Mouse (Mus musculus): ENCODE measurements around the gene Rps6ka2. TPM values are rescaled to one million over a fixed set of nuclear protein-coding genes. Genes with fewer than 3 reads are reported as not detected.

Gene Rps6ka2
- polyA plus RNA-seq, 1 experiment from 2014 or later = 12.7 TPM

DNA sequence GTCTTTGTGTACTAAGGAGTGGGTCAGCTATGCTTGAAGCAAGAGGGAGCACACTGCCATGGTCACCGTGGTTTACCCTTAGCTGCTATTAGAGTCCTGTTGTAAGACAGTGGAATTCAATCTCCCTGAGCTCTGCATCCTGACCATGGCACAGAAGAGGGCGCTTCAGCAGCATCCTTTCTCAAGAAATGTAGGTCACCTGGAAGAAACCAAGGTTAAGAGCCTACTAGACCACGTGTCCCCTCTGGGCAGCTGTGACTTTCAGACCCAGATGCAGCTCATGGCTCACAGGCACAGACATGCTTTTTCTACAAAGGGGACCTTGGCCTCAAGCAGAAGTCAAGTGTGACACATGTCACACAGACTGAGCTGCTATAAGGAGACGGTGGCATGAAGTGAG lies 27.5 kb upstream of the Rps6ka2 start:
- no peak overlapping the region for H3K27ac ChIP-seq (ENCODE audit: low read depth, low read length)

DNA sequence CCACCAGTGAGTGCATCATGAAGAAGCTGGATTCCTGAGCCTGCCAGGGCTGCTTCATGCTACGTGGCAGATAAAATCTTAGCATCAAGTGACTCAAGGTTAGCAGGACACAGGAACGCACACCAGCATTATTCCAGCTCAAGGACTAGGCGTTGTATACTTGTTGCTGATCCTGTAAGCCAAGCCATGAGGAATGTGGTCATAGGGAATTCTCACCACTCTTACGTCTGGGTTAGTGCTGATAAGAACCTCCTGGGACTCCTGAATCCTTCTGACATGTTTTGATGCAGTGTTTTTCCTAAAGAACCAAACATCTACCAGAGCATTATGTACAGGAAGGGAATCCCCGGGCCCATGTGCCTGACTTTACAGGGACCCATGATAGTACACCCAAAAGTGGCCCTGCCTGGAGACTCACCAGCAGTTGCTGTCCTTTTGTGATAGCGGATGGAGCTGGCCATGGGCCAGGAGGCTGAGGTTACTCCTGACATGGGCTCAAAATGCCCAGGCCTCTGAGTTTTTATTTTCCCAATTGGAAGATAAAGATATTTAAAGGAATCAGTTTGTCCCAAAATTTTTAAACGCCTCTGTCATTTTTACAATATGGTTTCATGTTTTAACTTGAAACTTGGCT lies 25.9 kb upstream of the Rps6ka2 start:
- Histone ChIP-seq H3K4me1 (replicated peaks; ENCODE audit: control insufficient read depth, insufficient read depth, low read length) (no peaks in the 10 kb centered on the region; the same call in 1 of the 2 replicates), H3K4me2 (no peak overlapping the region), H3K9me3 (ENCODE audit: control insufficient read depth, low read length) (no peaks in the 10 kb centered on the region), H3K4me3 (ENCODE audit: low read depth, low read length) (no peak overlapping the region), H3K9ac (ENCODE audit: low read depth, low read length) (no peak overlapping the region), H3K27me3 (replicated peaks; ENCODE audit: control insufficient read depth, insufficient read depth, low read length) (no peaks in the 10 kb centered on the region), H3K36me3 (ENCODE audit: control insufficient read depth, insufficient read depth, low read length) (no peaks in the 10 kb centered on the region), H3K27ac (ENCODE audit: low read depth, low read length) (no peak overlapping the region)
- DNase-seq (ENCODE audit: low spot score) (no peak), ATAC-seq (replicated peaks; ENCODE audit: low FRiP score) (no peak)
- WGBS = 59% methylated on average over 7 of the region's 7 CpGs

More for the DNA sequence above, 27.5 kb upstream of the Rps6ka2 start:
- DNase-seq (ENCODE audit: low spot score) = no peak
- H3K36me3 ChIP-seq (ENCODE audit: control insufficient read depth, insufficient read depth, low read length) = no peaks in the 10 kb centered on the region
- H3K4me2 ChIP-seq = no peak overlapping the region
- H3K4me1 ChIP-seq (replicated peaks; ENCODE audit: control insufficient read depth, insufficient read depth, low read length) = no peaks in the 10 kb centered on the region; the same call in 1 of the 2 replicates
- no peak for ATAC-seq (replicated peaks; ENCODE audit: low FRiP score)
- H3K27me3 ChIP-seq (replicated peaks; ENCODE audit: control insufficient read depth, insufficient read depth, low read length) = no peaks in the 10 kb centered on the region
- H3K9me3 ChIP-seq (ENCODE audit: control insufficient read depth, low read length) = no peaks in the 10 kb centered on the region
- whole genome bisulfite sequencing = 51% methylated on average over 4 of the region's 4 CpGs
- H3K9ac ChIP-seq (ENCODE audit: low read depth, low read length) = no peak overlapping the region
- H3K4me3 ChIP-seq (ENCODE audit: low read depth, low read length) = no peak overlapping the region

DNA sequence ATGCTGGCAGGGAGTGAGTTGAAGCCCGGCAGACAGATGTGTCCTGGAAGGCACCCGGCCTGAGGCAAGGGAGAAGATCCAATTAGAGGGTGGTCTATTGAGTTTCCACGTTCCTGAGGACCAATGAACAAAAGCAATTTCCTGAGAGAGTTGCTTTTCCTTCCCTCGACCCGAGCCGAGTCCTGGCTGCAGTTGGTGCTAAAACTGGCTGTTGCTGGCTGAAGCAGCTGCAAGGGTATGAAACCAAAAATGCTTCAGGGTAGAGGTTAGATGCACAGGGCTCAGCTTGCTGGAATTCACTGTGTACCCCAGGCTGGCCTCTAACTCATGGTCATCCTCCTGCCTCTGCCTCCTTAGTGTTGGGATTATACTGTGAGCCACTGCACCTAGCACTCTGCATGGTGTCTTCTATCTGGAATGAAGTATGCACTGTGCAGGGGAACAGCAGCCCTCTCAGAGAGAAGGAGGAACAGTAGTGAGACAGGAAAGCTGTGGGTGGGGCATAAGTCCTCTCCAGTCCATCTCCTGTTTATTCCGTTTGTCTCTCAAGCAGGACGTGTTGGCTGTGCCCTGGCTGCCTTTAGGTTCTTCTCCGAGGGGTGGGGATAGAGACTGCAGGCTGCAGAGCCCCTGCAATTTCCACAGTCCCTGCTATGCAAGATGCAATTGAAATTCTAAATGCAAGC lies 24.4 kb upstream of the Rps6ka2 start:
- Histone ChIP-seq H3K27me3 (replicated peaks; ENCODE audit: control insufficient read depth, insufficient read depth, low read length) (no peaks in the 10 kb centered on the region), H3K4me2 (no peak overlapping the region), H3K4me1 (replicated peaks; ENCODE audit: control insufficient read depth, insufficient read depth, low read length) (no peaks in the 10 kb centered on the region; the same call in 1 of the 2 replicates), H3K9ac (ENCODE audit: low read depth, low read length) (no peak overlapping the region), H3K36me3 (ENCODE audit: control insufficient read depth, insufficient read depth, low read length) (no peaks in the 10 kb centered on the region), H3K27ac (ENCODE audit: low read depth, low read length) (no peak overlapping the region), H3K9me3 (ENCODE audit: control insufficient read depth, low read length) (no peaks in the 10 kb centered on the region), H3K4me3 (ENCODE audit: low read depth, low read length) (no peak overlapping the region)
- ATAC-seq (replicated peaks; ENCODE audit: low FRiP score) = no peak
- WGBS = 46% methylated on average over 9 of the region's 9 CpGs
- no peak for DNase-seq (ENCODE audit: low spot score)

DNA sequence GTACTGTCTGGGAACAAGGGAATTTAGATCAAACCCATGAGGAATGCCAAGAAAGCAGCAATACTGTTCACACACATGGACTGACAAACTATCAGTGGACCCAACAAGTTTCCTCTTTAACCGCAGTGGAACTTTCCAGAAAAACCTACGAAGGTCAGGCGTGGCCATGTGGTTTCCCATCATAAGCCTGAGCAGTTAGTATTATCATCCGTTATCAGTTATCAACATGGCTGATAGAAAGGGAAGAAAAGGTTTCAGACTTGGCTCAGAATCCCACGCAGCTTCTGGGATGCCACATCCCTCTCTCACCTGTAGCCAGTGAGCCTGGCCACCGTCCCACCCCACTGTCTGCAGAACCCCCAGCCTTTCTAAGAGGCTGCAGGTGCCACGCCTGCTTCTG lies 23.4 kb upstream of the Rps6ka2 start:
- Histone ChIP-seq H3K36me3 (ENCODE audit: control insufficient read depth, insufficient read depth, low read length) (no peaks in the 10 kb centered on the region), H3K9me3 (ENCODE audit: control insufficient read depth, low read length) (no peaks in the 10 kb centered on the region), H3K4me3 (ENCODE audit: low read depth, low read length) (no peak overlapping the region), H3K4me1 (replicated peaks; ENCODE audit: control insufficient read depth, insufficient read depth, low read length) (no peaks in the 10 kb centered on the region; the same call in 1 of the 2 replicates), H3K4me2 (no peak overlapping the region), H3K27me3 (replicated peaks; ENCODE audit: control insufficient read depth, insufficient read depth, low read length) (no peaks in the 10 kb centered on the region), H3K27ac (ENCODE audit: low read depth, low read length) (no peak overlapping the region), H3K9ac (ENCODE audit: low read depth, low read length) (no peak overlapping the region)
- ATAC-seq (replicated peaks; ENCODE audit: low FRiP score) (no peak), DNase-seq (ENCODE audit: low spot score) (no peak)
- 72% methylated on average over 7 of the region's 7 CpGs for WGBS

DNA sequence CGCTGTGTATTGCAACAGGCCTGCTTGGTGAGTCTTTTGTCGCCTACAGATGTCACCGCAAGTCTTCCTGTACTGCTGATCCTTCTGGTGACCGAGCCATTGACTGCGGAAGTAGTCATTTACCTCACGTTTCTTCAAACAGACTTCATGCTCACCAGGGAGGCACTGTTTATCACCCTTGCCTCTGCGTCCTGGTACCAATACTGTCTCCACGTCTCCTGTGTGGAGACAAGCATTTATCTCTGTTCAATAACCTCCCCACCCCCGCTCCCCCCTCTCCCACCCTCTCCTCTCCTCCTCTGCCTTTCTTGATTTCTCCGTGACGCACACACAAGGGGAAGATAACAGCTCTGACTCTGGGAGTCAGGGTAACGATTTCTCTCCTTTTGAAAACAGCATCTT lies 22.0 kb upstream of the Rps6ka2 start:
- no peaks in the 10 kb centered on the region for H3K36me3 ChIP-seq (ENCODE audit: control insufficient read depth, insufficient read depth, low read length)
- no peak overlapping the region for H3K27ac ChIP-seq (ENCODE audit: low read depth, low read length)
- DNase-seq (ENCODE audit: low spot score) (no peak), ATAC-seq (replicated peaks; ENCODE audit: low FRiP score) (no peak)
- H3K27me3 ChIP-seq (replicated peaks; ENCODE audit: control insufficient read depth, insufficient read depth, low read length) = no peaks in the 10 kb centered on the region
- H3K9ac ChIP-seq (ENCODE audit: low read depth, low read length) = no peak overlapping the region
- H3K4me1 ChIP-seq (replicated peaks; ENCODE audit: control insufficient read depth, insufficient read depth, low read length) = peaks cover under 1% of the 10 kb centered on the region; the same call in 1 of the 2 replicates
- H3K9me3 ChIP-seq (ENCODE audit: control insufficient read depth, low read length) = no peaks in the 10 kb centered on the region
- H3K4me3 ChIP-seq (ENCODE audit: low read depth, low read length) = no peak overlapping the region
- H3K4me2 ChIP-seq = no peak overlapping the region
- 27% methylated on average over 12 of the region's 12 CpGs for WGBS

DNA sequence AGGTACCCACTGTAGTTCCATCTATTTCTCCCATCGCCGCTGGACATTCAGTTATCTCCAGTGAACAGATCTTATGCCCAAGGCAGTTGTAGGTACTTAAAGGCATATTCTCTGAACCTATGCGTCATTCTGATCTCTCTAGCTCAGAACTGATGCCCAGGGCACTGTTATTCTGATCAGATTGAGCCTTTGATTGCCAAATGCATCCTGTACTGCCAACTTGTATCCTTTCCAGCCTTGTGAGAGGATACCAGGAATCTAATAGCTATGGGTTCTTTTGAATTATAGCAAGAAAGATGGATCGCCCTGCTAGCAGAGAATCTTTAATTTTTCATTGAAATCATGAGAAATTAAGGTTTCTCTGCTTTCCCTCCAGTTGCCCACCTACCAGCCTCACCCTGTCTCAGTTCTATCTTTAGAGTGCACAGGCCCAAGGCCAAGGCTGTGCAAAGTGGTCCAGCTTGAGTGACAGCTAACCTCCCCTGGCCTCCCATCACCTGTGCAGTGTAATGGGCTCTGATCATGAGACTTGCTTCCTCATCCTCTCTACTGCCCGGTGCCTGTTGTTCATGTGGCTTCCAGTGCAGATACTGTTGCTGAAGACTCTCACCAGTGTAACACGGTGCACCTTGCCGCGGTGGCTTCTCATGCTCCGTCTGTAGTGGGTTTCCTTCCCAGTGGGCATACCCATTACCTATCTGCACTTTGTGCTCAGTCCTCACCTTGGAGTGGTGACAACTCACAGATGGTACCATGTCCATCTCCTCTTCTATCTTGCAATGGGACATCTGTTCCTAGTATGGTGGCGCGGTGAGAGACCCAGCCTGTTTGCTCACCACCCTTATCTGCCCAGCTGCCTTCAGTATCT lies 20.4 kb upstream of the Rps6ka2 start:
- H3K36me3 ChIP-seq (ENCODE audit: control insufficient read depth, insufficient read depth, low read length) = no peaks in the 10 kb centered on the region
- ATAC-seq (replicated peaks; ENCODE audit: low FRiP score) (no peak), DNase-seq (ENCODE audit: low spot score) (no peak)
- H3K9me3 ChIP-seq (ENCODE audit: control insufficient read depth, low read length) = no peaks in the 10 kb centered on the region
- H3K4me1 ChIP-seq (replicated peaks; ENCODE audit: control insufficient read depth, insufficient read depth, low read length) = peaks cover 4% of the 10 kb centered on the region; the same call in 1 of the 2 replicates
- H3K27ac ChIP-seq (ENCODE audit: low read depth, low read length) = no peak overlapping the region
- no peak overlapping the region for H3K4me3 ChIP-seq (ENCODE audit: low read depth, low read length)
- no peak overlapping the region for H3K4me2 ChIP-seq
- H3K27me3 ChIP-seq (replicated peaks; ENCODE audit: control insufficient read depth, insufficient read depth, low read length) = no peaks in the 10 kb centered on the region
- H3K9ac ChIP-seq (ENCODE audit: low read depth, low read length) = no peak overlapping the region
- 82% methylated on average over 11 of the region's 11 CpGs for WGBS

DNA sequence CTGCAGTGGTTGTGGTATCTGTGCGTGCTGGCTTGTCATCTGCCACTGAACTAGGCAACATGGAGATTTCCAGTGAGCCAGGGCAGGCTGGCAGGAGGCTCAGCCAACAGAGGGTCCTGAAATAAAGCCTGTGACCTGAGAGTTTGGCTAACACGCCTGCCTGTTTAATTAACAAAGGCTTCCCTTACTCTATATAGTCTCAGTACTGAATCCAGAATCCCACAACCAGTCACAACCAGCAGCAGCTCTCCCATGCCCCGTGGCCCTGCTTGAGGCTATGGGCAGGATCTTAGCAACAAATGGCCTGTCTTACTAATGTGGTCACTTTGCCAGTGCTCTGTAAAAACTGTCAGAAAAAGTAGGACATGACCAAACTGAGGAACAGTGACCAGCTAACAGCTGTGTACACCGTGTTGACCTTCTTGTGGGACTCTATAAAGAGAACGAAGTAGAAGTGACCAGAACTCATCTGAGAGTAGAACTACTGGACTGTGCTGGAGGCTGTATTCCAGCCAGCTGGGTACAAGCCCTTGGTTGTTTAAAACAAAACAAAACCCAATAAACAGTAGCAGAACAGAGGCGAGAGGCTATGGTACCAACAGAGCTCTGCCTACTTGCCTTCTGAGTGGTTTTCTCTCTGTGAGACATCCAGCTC lies 18.3 kb upstream of the Rps6ka2 start:
- Histone ChIP-seq H3K4me1 (replicated peaks; ENCODE audit: control insufficient read depth, insufficient read depth, low read length) (0 out of 2 replicates have a peak, but pooled peaks cover 4% of the 10 kb centered on the region), H3K9me3 (ENCODE audit: control insufficient read depth, low read length) (no peaks in the 10 kb centered on the region), H3K27me3 (replicated peaks; ENCODE audit: control insufficient read depth, insufficient read depth, low read length) (no peaks in the 10 kb centered on the region), H3K36me3 (ENCODE audit: control insufficient read depth, insufficient read depth, low read length) (no peaks in the 10 kb centered on the region), H3K9ac (ENCODE audit: low read depth, low read length) (no peak overlapping the region), H3K27ac (ENCODE audit: low read depth, low read length) (no peak overlapping the region), H3K4me3 (ENCODE audit: low read depth, low read length) (no peak overlapping the region), H3K4me2 (no peak overlapping the region)
- DNase-seq (ENCODE audit: low spot score) (no peak), ATAC-seq (replicated peaks; ENCODE audit: low FRiP score) (no peak)
- WGBS = 76% methylated on average over 6 of the region's 6 CpGs

DNA sequence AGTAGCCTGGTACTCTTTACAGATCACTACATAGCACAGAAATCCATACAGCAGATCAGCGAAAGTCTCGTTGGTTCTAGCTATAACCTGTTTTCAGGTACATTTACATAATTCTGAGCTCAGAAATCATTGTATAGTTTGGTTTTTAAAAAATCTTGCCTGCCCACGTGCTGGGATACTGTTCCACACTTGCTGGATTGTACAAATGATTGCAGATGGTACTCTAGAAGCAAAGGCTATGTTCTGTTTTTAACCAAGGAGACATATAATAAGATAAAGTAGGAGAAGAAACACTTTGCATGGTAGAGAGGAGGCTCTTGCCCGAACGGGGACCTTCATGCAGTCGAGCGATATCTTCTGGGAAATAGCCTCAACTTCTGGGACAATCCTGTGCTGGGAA lies 17.3 kb upstream of the Rps6ka2 start:
- ATAC-seq (replicated peaks; ENCODE audit: low FRiP score) (no peak), DNase-seq (ENCODE audit: low spot score) (no peak)
- no peak overlapping the region for H3K4me2 ChIP-seq
- H3K4me1 ChIP-seq (replicated peaks; ENCODE audit: control insufficient read depth, insufficient read depth, low read length) = 0 out of 2 replicates have a peak, but pooled peaks cover 4% of the 10 kb centered on the region
- no peaks in the 10 kb centered on the region for H3K9me3 ChIP-seq (ENCODE audit: control insufficient read depth, low read length)
- H3K9ac ChIP-seq (ENCODE audit: low read depth, low read length) = no peak overlapping the region
- H3K4me3 ChIP-seq (ENCODE audit: low read depth, low read length) = no peak overlapping the region
- H3K27me3 ChIP-seq (replicated peaks; ENCODE audit: control insufficient read depth, insufficient read depth, low read length) = no peaks in the 10 kb centered on the region
- H3K27ac ChIP-seq (ENCODE audit: low read depth, low read length) = no peak overlapping the region
- 86% methylated on average over 7 of the region's 7 CpGs for WGBS
- no peaks in the 10 kb centered on the region for H3K36me3 ChIP-seq (ENCODE audit: control insufficient read depth, insufficient read depth, low read length)

All from liver, embryonic 11.5 days (tissue).